Mouse (Mus musculus) small intestine, adult 2 months (tissue): ENCODE results near the gene Aprt.

Experiments used
- CTCF ChIP-seq: fragments of 200-500 bp; IDR thresholded peaks from 2 replicates; pipeline ENCODE4 v1.5.1; 2012; ENCODE audit warnings: low read depth, mild to moderate bottlenecking, control low read depth, inconsistent platforms, low read length, moderate library complexity, mixed read lengths; ENCODE audit not compliant: insufficient replicate concordance, insufficient read length; ENCODE audit errors: extremely low read depth
- POLR2A ChIP-seq: fragments of 200-500 bp; IDR thresholded peaks from 2 replicates; pipeline ENCODE4 v1.6.1; 2012; ENCODE audit warnings: low read depth, mild to moderate bottlenecking, control low read depth, inconsistent platforms, low read length, moderate library complexity

DNA sequence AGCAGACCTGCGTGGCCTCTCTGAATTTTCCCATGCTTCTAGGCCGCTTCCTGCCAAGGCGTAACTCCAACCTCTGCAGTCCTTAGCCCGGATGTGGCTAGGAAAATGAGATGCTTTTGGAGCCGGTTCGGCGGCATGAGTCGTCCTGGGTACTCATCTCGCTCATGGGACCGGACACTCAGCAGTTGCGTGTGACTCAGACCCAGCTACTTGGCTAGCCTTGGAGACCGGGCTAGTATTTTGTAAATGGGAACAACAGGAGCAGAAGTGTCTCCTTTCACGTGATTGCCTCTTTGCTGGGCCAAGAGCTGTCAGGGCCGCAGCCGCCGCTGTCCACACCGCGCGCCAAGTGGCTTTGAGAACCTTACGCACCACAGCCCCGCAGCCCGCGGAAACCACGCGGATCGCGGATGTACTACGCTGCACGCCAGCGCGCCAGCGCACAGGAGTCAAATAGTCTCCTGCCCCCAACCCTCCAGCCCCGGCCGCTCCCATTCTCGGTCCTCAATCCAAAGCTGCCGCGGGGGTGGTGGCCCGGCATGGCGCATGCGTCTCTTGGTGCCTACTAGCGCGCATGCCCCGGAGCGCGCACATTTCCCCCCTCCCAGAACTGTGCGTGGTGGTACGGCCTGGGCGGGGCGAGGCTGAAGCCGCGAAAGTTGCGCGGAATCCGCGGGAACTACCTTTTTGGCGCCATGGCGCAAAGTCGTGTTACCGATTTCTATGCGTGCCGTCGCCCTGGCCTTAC, 9.2 kb downstream of the Aprt start, which contains the start of gene Cdt1:
- TF ChIP-seq CTCF = 0 out of 2 replicates have a peak, but pooled peaks have one; percentile 15
- peak; percentile 56 for TF ChIP-seq POLR2A
